Mouse (Mus musculus) thymus, adult 2 months (tissue): ENCODE results near the gene Abcg5. TPM values are rescaled to one million over a fixed set of nuclear protein-coding genes. Genes with fewer than 3 reads are reported as not detected.

Experiments
- DNase-seq: peaks from one replicate; pipeline ENCODE4 v3.0.0; 2021
- H3K27ac ChIP-seq: fragments of 200-500 bp; 2 replicates; pipeline ENCODE4 v1.5.1; 2012; ENCODE audit warnings: low read length, control low read depth; ENCODE audit not compliant: control insufficient read depth, insufficient read depth
- H3K27me3 ChIP-seq: fragments of 200-500 bp; 2 replicates; pipeline ENCODE4 v1.6.1; 2012; ENCODE audit warnings: mild to moderate bottlenecking, low read length, moderate library complexity, mixed read lengths; ENCODE audit not compliant: control insufficient read depth, insufficient read depth
- H3K36me3 ChIP-seq: fragments of 200-500 bp; 2 replicates; pipeline ENCODE4 v1.6.1; 2012; ENCODE audit warnings: mild to moderate bottlenecking, low read length, moderate library complexity; ENCODE audit not compliant: control insufficient read depth, insufficient read depth
- H3K4me1 ChIP-seq: fragments of 200-500 bp; replicated peaks from 2 replicates; pipeline ENCODE4 v1.6.1; 2012; ENCODE audit warnings: low read length; ENCODE audit not compliant: control insufficient read depth, insufficient read depth
- H3K4me3 ChIP-seq: fragments of 200-500 bp; 2 replicates; pipeline ENCODE4 v1.5.1; 2012; ENCODE audit warnings: mild to moderate bottlenecking, low read length, control low read depth, moderate library complexity; ENCODE audit not compliant: control insufficient read depth, insufficient read depth
- CTCF ChIP-seq: fragments of 200-500 bp; IDR thresholded peaks from 2 replicates; pipeline ENCODE4 v1.5.1; 2012; ENCODE audit warnings: mild to moderate bottlenecking, control low read depth, low read length, moderate library complexity, borderline replicate concordance; ENCODE audit not compliant: control insufficient read depth, poor library complexity, insufficient read depth; ENCODE audit errors: extremely low read depth
- POLR2A ChIP-seq: fragments of 200-500 bp; IDR thresholded peaks from 2 replicates; pipeline ENCODE4 v1.6.1; 2012; ENCODE audit warnings: mild to moderate bottlenecking, low read length, control low read depth, moderate library complexity; ENCODE audit not compliant: control insufficient read depth, poor library complexity, insufficient read depth; ENCODE audit errors: extremely low read depth
- WGBS: fragments of 180-500 bp; shearing (Covaris S2); methylation state at CpG from one replicate; pipeline ENCODE4 v1.1.7; 2018; 5-methylcytosine and 5-hydroxymethylcytosine counted together
- polyA plus RNA-seq: library from polyadenylated mRNA; depleted of rRNA; stranded (reverse); fragments of >200 nt; gene quantifications from 2 replicates; pipeline ENCODE4 v1.2.3, GENCODE M21; 2012

Abcg5 gene
- polyA plus RNA-seq, 1 experiment, result 1.1 TPM

DNA sequence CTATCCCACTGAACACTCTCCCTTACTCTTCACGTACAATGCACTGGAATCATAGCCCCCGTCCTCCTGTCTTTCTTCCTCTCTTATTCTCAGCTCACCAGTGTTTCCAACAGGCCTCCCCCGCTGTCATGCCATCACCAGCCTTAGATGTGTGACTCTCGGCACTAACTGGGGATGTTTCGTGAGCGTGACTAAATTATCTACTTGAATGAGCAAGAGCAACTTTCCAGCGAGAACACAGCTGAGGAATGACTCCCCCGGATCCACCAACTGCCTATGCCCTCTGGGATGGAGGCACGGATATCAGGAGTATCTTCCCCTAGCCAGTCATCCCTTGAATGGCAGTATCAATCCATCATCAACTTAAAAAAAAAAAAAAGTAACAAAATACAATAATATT, 41.2 kb upstream of the Abcg5 start:
- WGBS, result 98% methylated on average over 9 of the region's 9 CpGs
- Histone ChIP-seq H3K27me3 (no peaks in the 10 kb centered on the region), H3K36me3 (peaks cover 32% of the 10 kb centered on the region; the same call in 1 of the 2 replicates), H3K4me3 (no peak overlapping the region), H3K4me1 (no peaks in the 10 kb centered on the region), H3K27ac (no peak overlapping the region)
- DNase-seq, result no peak
- TF ChIP-seq CTCF (no peak), POLR2A (no peak)

- H3K4me3 ChIP-seq, result no peak overlapping the region
- peaks cover 15% of the 10 kb centered on the region; the same call in 1 of the 2 replicates for H3K36me3 ChIP-seq
- DNase-seq, result no peak
Measured at GRCm38 (mm10) chr17:84719105-84719504, 36.3 kb upstream of the Abcg5 start.

DNA sequence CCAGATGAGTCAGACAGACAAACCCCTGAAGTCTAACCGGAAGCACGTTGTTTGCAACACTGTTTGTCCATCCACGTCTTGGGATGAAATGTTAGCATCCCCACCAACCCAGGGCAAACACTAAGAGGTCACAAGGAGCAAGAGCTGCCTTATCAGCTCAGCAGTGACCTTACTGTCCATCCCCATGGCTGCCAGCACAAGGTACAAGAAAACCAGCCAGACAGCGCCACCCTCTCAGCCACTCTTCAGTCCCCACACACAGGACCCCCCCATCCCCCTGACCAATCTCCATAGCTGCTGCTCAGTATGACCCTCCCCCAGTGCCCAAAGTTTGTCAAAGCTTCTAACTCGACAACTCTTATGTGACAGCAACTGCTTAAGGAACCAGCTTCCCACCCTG, 34.6 kb upstream of the Abcg5 start:
- WGBS, result 95% methylated on average over 5 of the region's 5 CpGs
- H3K36me3 ChIP-seq, result peaks cover 14% of the 10 kb centered on the region; the same call in 1 of the 2 replicates
- no peak for DNase-seq
- no peaks in the 10 kb centered on the region for H3K4me1 ChIP-seq
- no peak overlapping the region for H3K27ac ChIP-seq
- no peak overlapping the region for H3K4me3 ChIP-seq
- no peak for TF ChIP-seq POLR2A
- no peak for TF ChIP-seq CTCF
- no peaks in the 10 kb centered on the region for H3K27me3 ChIP-seq

More at GRCm38 (mm10) chr17:84719105-84719504, 36.3 kb upstream of the Abcg5 start:
- Histone ChIP-seq H3K4me1 (no peaks in the 10 kb centered on the region), H3K27me3 (no peaks in the 10 kb centered on the region), H3K27ac (no peak overlapping the region)
- 69% methylated on average over 3 of the region's 3 CpGs for WGBS
- no peak for TF ChIP-seq POLR2A
- TF ChIP-seq CTCF, result no peak

- TF ChIP-seq CTCF, result no peak
- Histone ChIP-seq H3K4me1 (no peaks in the 10 kb centered on the region), H3K36me3 (peaks cover 3% of the 10 kb centered on the region; the same call in 1 of the 2 replicates), H3K4me3 (no peak overlapping the region), H3K27me3 (no peaks in the 10 kb centered on the region), H3K27ac (no peak overlapping the region)
- 95% methylated on average over 16 of the region's 16 CpGs for WGBS
- DNase-seq, result no peak
Measured at GRCm38 (mm10) chr17:84716252-84716872, 33.6 kb upstream of the Abcg5 start.

DNA sequence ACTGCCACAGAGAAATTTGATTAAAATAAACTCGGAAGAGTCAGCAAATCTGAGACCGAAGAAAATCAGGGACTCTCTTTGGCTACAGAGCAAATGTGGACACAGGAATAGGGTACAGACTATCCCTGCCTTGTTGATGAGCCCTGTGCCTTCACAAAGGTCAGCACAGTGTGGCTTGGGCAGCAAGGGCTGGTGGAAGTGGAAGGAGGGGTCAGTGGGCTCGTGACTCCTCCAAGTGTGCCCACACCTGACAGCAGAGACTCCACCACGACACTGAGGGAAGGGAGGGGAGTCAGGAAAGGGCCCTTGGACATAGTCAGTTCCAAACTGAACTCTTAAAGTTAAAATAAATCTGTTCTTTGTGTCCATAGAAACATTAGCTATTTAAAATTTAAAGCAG, 32.1 kb upstream of the Abcg5 start:
- H3K27me3 ChIP-seq, result no peaks in the 10 kb centered on the region
- no peak overlapping the region for H3K4me3 ChIP-seq
- H3K27ac ChIP-seq, result no peak overlapping the region
- H3K4me1 ChIP-seq, result no peaks in the 10 kb centered on the region
- DNase-seq, result no peak
- TF ChIP-seq POLR2A (no peak), CTCF (no peak)
- WGBS, result 83% methylated on average over 4 of the region's 4 CpGs
- H3K36me3 ChIP-seq, result 0 out of 2 replicates have a peak, but pooled peaks cover 6% of the 10 kb centered on the region

GRCm38 (mm10) chr17:84713563-84714164, 30.9 kb upstream of the Abcg5 start:
- WGBS, result 97% methylated on average over 18 of the region's 18 CpGs

More at GRCm38 (mm10) chr17:84713563-84714164, 30.9 kb upstream of the Abcg5 start:
- peaks cover 16% of the 10 kb centered on the region for H3K36me3 ChIP-seq
- H3K27ac ChIP-seq, result no peak overlapping the region
- no peak overlapping the region for H3K4me3 ChIP-seq
- TF ChIP-seq POLR2A (no peak), CTCF (no peak)
- no peaks in the 10 kb centered on the region for H3K4me1 ChIP-seq
- no peak for DNase-seq
- H3K27me3 ChIP-seq, result no peaks in the 10 kb centered on the region
